Mouse (Mus musculus) lung, embryonic 14.5 days (tissue): ENCODE measurements around the gene Ube2q2. TPM values are rescaled to one million over a fixed set of nuclear protein-coding genes. Genes with fewer than 3 reads are reported as not detected.
A peak's percentile ranks its signal among the peaks of the same experiment; 100 is the strongest.

Experiments used
- ATAC-seq: fragments of 200-750 bp; cut with Nextera tagmentation; 2 replicates; pipeline ENCODE4 v1.8.0; 2017; ENCODE audit warnings: mild to moderate bottlenecking, moderate TSS enrichment, moderate library complexity; ENCODE audit not compliant: insufficient read depth
- DNase-seq: peaks from one replicate; pipeline ENCODE4 v3.0.0-alpha.2; 2015
- H3K27ac ChIP-seq: fragments of 300-500 bp; sonication (generic); 2 replicates; pipeline ENCODE4 v1.5.1; 2014; ENCODE audit warnings: low read depth, mild to moderate bottlenecking, moderate library complexity
- H3K27me3 ChIP-seq: fragments of 300-500 bp; sonication (generic); 2 replicates; pipeline ENCODE4 v1.6.1; 2014; ENCODE audit warnings: low read length, control low read depth; ENCODE audit not compliant: insufficient read depth
- H3K36me3 ChIP-seq: fragments of 300-500 bp; sonication (generic); 2 replicates; pipeline ENCODE4 v1.6.1; 2014; ENCODE audit warnings: control low read depth; ENCODE audit not compliant: insufficient read depth
- H3K4me1 ChIP-seq: fragments of 300-500 bp; sonication (generic); 2 replicates; pipeline ENCODE4 v1.6.1; 2014; ENCODE audit warnings: antibody characterized with exemption, control low read depth; ENCODE audit not compliant: insufficient read depth
- H3K4me2 ChIP-seq: fragments of 300-500 bp; sonication (generic); 2 replicates; pipeline ENCODE4 v1.6.1; 2014; ENCODE audit warnings: mild to moderate bottlenecking
- H3K4me3 ChIP-seq: fragments of 300-500 bp; sonication (generic); 2 replicates; pipeline ENCODE4 v1.5.1; 2014; ENCODE audit warnings: low read depth, low read length
- H3K9ac ChIP-seq: fragments of 300-500 bp; sonication (generic); 2 replicates; pipeline ENCODE4 v1.6.1; 2014
- H3K9me3 ChIP-seq: fragments of 300-500 bp; sonication (generic); 2 replicates; pipeline ENCODE4 v1.6.1; 2016; ENCODE audit warnings: low read depth, low read length, control low read depth
- CTCF ChIP-seq: IDR thresholded peaks from 2 replicates; pipeline ENCODE4 v1.5.1; 2016; ENCODE audit warnings: antibody characterized with exemption, low read depth
- WGBS: fragments of 180-500 bp; shearing (Covaris S2); extraction: QIAGEN DNeasy Blood & Tissue Kit; methylation state at CpG from one replicate; pipeline ENCODE4 v1.1.7; 2014; 5-methylcytosine and 5-hydroxymethylcytosine counted together
- polyA plus RNA-seq: library from polyadenylated mRNA; unstranded; fragments of >200 nt; fragmentation: Nextera tagmentation; extraction: Ambion mirVana; gene quantifications from 2 replicates; pipeline ENCODE4 v1.2.1, GENCODE M21; 2014

The Ube2q2 gene
- polyA plus RNA-seq, 1 experiment from 2014 or later = 42.7 TPM

DNA sequence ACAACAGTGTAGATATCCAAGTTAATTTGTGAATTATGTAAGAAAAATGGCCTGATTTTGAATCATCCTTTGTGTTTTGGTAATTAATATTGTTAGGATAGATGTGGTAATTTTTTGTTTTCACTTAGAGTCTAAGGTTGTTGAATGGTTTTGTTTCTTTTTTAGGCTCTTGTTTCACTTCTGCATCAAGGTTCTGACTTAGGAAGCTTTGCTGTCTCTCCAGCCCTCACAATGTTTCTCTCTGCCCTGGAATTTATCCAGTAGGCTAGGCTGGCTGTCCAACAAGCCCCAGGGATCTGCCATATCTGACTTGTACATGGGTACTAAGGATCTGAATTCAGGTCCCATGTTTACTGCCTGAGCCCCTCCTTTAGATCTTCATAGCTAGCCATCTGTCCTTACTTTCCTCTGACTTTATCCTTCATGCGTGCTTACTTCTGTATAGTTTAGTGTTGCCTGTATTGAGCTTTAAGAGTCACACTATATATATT is 23.6 kb downstream of the Ube2q2 start:
- 91% methylated on average over 1 of the region's 1 CpGs for WGBS
- no peak overlapping the region for H3K4me3 ChIP-seq
- TF ChIP-seq CTCF = no peak
- no peaks in the 10 kb centered on the region for H3K9me3 ChIP-seq
- H3K4me2 ChIP-seq = no peak overlapping the region
- no peak overlapping the region for H3K9ac ChIP-seq
- H3K4me1 ChIP-seq = no peaks in the 10 kb centered on the region
- no peak for DNase-seq
- peaks cover 13% of the 10 kb centered on the region for H3K36me3 ChIP-seq
- H3K27me3 ChIP-seq = no peaks in the 10 kb centered on the region
- ATAC-seq = no peak
- H3K27ac ChIP-seq = no peak overlapping the region

DNA sequence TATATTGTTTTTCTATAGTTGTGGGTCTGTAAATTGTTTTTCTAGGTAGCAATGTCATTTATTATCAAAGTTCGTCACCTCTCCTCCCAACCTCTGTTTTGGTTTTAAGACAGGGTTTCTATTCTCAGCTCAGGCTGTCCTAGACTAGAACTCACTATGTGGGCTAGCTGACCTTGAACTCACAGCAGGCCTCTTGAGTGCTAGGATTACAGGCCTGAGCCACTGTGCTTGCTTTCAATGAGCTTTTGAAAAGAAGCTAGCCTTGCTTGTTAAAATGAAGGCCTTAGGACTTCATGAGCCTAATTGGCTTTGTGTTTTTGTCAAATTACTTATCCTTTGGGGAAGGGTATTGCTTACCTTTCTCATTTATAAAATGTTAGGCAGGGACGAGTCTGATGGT is 25.6 kb downstream of the Ube2q2 start:
- Histone ChIP-seq H3K9me3 (no peaks in the 10 kb centered on the region), H3K4me2 (no peak overlapping the region), H3K27me3 (no peaks in the 10 kb centered on the region), H3K36me3 (peaks cover 10% of the 10 kb centered on the region), H3K27ac (no peak overlapping the region), H3K4me1 (no peaks in the 10 kb centered on the region), H3K4me3 (no peak overlapping the region), H3K9ac (no peak overlapping the region)
- no peak for TF ChIP-seq CTCF
- ATAC-seq (no peak), DNase-seq (no peak)
- 77% methylated on average over 2 of the region's 2 CpGs for WGBS

DNA sequence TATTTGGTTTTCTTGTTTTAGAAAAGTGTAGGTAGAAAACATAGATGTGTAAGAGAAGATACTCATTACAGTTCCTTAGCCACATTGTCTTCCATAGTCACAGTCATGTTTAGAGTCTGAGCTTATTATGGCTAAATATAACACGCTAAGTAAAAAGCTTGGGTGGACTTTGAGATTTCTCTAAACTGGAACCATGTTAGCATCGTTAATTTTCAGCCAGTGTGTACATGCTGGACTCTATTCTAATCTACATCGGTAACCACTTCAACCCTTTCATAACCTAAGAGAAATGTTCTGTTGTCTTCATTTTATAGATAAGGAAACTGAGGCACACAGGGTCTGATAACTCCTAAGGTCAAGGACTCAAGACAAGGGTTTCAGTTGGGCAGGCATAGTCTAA is 47.2 kb downstream of the Ube2q2 start:
- Histone ChIP-seq H3K4me3 (no peak overlapping the region), H3K36me3 (peaks cover 27% of the 10 kb centered on the region; the same call in 1 of the 2 replicates), H3K4me2 (no peak overlapping the region), H3K9ac (no peak overlapping the region), H3K27me3 (no peaks in the 10 kb centered on the region), H3K4me1 (no peaks in the 10 kb centered on the region), H3K27ac (no peak overlapping the region), H3K9me3 (no peaks in the 10 kb centered on the region)
- ATAC-seq = no peak
- no peak for DNase-seq
- WGBS = 93% methylated on average over 3 of the region's 3 CpGs
- TF ChIP-seq CTCF = no peak

DNA sequence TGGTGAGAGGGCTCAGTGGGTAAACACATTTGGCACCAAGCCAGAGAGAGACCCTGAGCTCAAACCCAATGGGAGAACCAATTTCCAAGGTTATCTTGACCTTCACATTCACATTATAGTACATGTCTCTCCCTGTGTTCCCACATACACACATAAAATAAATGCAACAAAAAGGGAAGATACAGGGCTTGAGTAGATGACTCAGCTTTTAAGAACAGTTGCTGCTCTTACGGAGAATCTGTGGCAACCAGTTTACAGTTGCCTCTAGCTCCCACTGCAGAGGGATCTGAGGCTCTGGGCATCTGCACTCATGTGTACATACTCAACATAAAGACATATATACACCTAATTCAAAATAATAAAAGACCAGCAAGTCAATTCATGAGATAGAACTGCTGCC is 49.6 kb downstream of the Ube2q2 start:
- ATAC-seq (no peak), DNase-seq (no peak)
- Histone ChIP-seq H3K4me3 (no peak overlapping the region), H3K9ac (no peak overlapping the region), H3K36me3 (peaks cover 17% of the 10 kb centered on the region; the same call in 1 of the 2 replicates), H3K9me3 (no peaks in the 10 kb centered on the region), H3K4me2 (no peak overlapping the region), H3K27me3 (no peaks in the 10 kb centered on the region), H3K27ac (no peak overlapping the region), H3K4me1 (no peaks in the 10 kb centered on the region)
- no peak for TF ChIP-seq CTCF
- 97% methylated on average over 1 of the region's 1 CpGs for WGBS

DNA sequence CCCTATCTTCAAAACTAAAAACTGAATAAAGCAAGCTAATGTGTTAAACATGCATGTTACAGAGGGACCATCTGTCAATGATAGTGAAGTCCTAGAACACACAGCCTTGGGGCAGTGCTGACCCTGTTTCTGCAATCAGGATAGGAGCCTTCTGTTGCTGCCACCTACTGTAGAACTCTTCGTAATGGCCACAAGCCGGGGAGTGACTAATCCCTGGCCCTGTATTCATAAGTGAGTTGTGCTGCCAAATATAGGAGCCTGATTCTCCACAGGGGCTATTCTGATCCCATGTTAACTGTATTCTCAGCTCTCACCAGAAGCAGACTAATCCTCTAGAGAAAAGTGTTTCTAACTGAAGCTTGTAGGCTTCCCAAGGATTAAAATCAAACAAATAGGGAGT is 50.7 kb downstream of the Ube2q2 start:
- Histone ChIP-seq H3K4me3 (no peak overlapping the region), H3K4me1 (no peaks in the 10 kb centered on the region), H3K27me3 (no peaks in the 10 kb centered on the region), H3K9me3 (no peaks in the 10 kb centered on the region), H3K36me3 (peaks cover 20% of the 10 kb centered on the region; the same call in 1 of the 2 replicates), H3K27ac (no peak overlapping the region), H3K9ac (no peak overlapping the region), H3K4me2 (no peak overlapping the region)
- no peak for DNase-seq
- 77% methylated on average over 2 of the region's 2 CpGs for WGBS
- no peak for TF ChIP-seq CTCF
- no peak for ATAC-seq

DNA sequence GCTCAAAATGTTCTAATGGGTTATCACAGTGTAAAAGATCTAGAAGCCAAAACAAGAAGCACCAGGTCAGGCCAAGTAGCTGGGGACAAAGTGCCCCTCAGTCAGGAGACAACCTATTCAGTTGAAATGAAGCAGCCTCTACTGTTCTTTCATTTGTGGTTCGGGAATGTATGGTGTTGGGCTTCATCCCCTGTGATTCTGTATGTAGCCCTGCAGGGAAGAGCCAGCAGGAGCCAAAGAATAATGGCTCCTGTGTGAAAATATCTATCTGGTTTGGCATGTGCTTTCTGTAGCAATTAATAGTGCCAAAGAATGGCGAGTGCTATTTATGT is 59.8 kb downstream of the Ube2q2 start:
- ATAC-seq (peak; percentile 32; the same call in 1 of the 2 replicates), DNase-seq (no peak)
- Histone ChIP-seq H3K4me2 (peak overlapping the region; percentile 77), H3K4me3 (peak overlapping the region; percentile 84), H3K27me3 (no peaks in the 10 kb centered on the region), H3K27ac (peak overlapping the region; percentile 93), H3K9ac (peak overlapping the region; percentile 84), H3K36me3 (peaks cover 13% of the 10 kb centered on the region; the same call in 1 of the 2 replicates), H3K9me3 (no peaks in the 10 kb centered on the region), H3K4me1 (peaks cover 7% of the 10 kb centered on the region)
- TF ChIP-seq CTCF = no peak
- WGBS = 2% methylated on average over 2 of the region's 2 CpGs

DNA sequence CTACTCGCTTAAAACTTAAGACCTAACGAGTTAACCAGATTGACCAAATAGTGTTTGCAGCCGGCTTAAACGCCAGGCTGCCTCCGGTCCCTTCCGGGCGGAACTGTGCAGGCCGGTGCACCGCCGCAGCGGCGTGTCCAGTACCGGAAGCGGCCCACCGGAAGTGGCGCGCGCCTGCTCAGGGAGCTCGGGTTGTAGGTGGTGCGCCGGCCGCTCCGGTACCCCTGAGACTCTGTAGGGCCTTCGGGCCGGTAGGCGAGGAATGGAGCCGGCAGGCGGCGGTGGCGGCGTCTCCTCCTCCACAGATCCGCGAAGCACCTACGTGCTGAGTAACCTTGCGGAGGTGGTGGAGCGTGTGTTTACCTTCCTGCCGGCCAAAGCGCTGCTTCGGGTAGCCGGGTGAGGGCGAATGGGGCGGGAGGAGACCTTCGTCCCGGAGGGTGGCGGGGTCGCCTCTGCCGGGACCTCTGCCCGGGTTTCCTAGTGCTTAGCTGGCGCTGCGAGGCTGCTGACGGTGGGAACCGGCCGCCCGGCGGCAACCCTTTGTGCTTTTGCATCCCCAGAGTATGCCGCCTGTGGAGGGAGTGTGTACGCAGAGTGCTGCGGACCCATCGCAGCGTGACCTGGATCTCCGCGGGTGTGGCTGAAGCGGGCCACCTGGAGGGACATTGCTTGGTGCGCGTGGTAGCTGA is 60.3 kb downstream of the Ube2q2 start, which contains the start of gene Fbxo22:
Fbxo22 (plus strand) TSS at position 136 of the 692 bp plus-strand sequence.
- Histone ChIP-seq H3K9ac (peak within 1 kb of the TSS; percentile 84), H3K4me1 (peaks cover 7% of the 10 kb centered on the region), H3K27me3 (no peaks in the 10 kb centered on the region), H3K4me3 (peak within 1 kb of the TSS; percentile 84), H3K36me3 (peaks cover 14% of the 10 kb centered on the region; the same call in 1 of the 2 replicates), H3K27ac (peak within 1 kb of the TSS; percentile 93), H3K9me3 (no peaks in the 10 kb centered on the region), H3K4me2 (peak within 1 kb of the TSS; percentile 77)
- peak; percentile 99 for ATAC-seq
- 0 out of 2 replicates have a peak, but pooled peaks have one; percentile 22 for TF ChIP-seq CTCF
- under 1% methylated on average over 65 of the region's 65 CpGs for WGBS
- peak; percentile 93 for DNase-seq
